8 mouse cellular contexts compared by ENCODE assay signal in the genomic region with DNA sequence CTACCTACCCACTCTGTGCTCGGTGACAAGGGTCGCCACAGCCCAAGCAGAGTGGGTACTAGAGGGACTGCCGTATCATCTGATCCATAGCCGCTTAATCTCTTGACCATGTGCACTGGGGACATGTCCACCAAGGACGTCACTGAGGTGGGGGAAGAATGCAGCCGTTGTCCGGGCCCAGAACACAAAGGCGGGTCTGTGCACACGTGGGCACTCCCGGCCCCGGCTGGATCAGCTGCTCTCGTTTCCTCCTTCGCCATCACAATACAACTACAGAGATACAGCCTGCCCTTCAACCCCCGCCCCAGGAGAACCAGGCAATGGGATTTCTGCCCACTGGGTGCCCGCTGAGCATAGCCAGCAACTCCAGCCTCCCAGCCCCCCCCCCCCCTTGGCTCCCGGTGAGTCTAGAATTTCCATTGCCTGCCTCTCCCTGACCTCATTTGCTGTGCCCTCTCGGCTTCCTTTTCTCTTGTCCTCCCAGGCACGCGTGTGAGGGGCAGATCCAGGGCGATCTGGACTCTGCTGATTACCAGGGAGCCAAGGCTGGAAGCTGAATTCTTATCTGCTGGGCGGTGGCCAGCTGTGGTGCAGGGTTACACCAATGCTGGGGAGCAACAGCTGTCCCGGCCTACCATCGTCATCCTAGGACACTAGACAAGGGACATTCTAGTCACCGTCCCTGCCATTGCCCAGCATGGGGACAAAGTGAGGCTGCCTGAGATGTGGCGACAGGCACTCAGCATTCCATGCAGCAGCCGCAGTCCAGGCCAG. TPM values are rescaled to one million over a fixed set of nuclear protein-coding genes. Genes with fewer than 3 reads are reported as not detected.
DNase-seq lines count a peak whose midpoint lies in the region; ATAC-seq and TF ChIP-seq lines count a peak whose summit lies in the region.

No protein-coding gene starts in this region.

- peak; percentile 84 for ATAC-seq in intestine, embryonic 16.5 days
- ATAC-seq in liver, embryonic 12.5 days, result peak; percentile 98

- no peaks in the 10 kb centered on the region for H3K36me3 ChIP-seq in intestine, embryonic 16.5 days (ENCODE audit: control insufficient read depth, insufficient read depth, low read length)
- no peaks in the 10 kb centered on the region for H3K36me3 ChIP-seq in liver, embryonic 12.5 days
- no peaks in the 10 kb centered on the region for H3K36me3 ChIP-seq in myocyte (ENCODE audit: control insufficient read depth, insufficient read depth)

- no peak for TF ChIP-seq CTCF in bone marrow, adult 2 months (IDR thresholded peaks at IDR 0.05; ENCODE audit: control insufficient read depth, insufficient read depth, low read length)

- peak; percentile 27 to 40 for DNase-seq in cerebellum, postnatal 14 days
- no peak for DNase-seq in cerebellum, adult 11 months
- DNase-seq in gastrocnemius, postnatal 4 days (ENCODE audit: low spot score in 2 of 2), result peak; percentile 39 to 60
- no peak for DNase-seq in thymus, postnatal 4 days

- no peaks in the 10 kb centered on the region for H3K27me3 ChIP-seq in intestine, embryonic 16.5 days (replicated peaks; ENCODE audit: control insufficient read depth, insufficient read depth, low read length)
- H3K27me3 ChIP-seq in liver, embryonic 12.5 days (replicated peaks), result no peaks in the 10 kb centered on the region
- no peaks in the 10 kb centered on the region for H3K27me3 ChIP-seq in myocyte (ENCODE audit: control insufficient read depth, insufficient read depth, insufficient read length)

- peak overlapping the region; percentile 51 for H3K4me3 ChIP-seq in bone marrow, adult 2 months (replicated peaks; ENCODE audit: control insufficient read depth, low read depth, low read length)
- no peak overlapping the region for H3K4me3 ChIP-seq in intestine, embryonic 16.5 days (ENCODE audit: low read length)
- peak overlapping the region; percentile 61 for H3K4me3 ChIP-seq in liver, embryonic 12.5 days
- H3K4me3 ChIP-seq in myocyte, result no peak overlapping the region

- no peaks in the 10 kb centered on the region for H3K9me3 ChIP-seq in intestine, embryonic 16.5 days (ENCODE audit: control insufficient read depth, low read length)
- no peaks in the 10 kb centered on the region for H3K9me3 ChIP-seq in liver, embryonic 12.5 days (replicated peaks)

- peak; percentile 24; the same call in 1 of the 2 replicates for TF ChIP-seq POLR2A in bone marrow, adult 2 months (IDR thresholded peaks at IDR 0.05; ENCODE audit: borderline replicate concordance, control insufficient read depth, low read depth, low read length)
- TF ChIP-seq POLR2A in myocyte (IDR thresholded peaks at IDR 0.05; ENCODE audit: insufficient read length, low read depth), result peak; percentile 47

- 0 out of 2 replicates have a peak overlapping the region, but pooled peaks have one; percentile 17 for H3K4me2 ChIP-seq in intestine, embryonic 16.5 days (ENCODE audit: low read depth, low read length)
- peak overlapping the region; percentile 80 for H3K4me2 ChIP-seq in liver, embryonic 12.5 days
- H3K4me2 ChIP-seq in myocyte (ENCODE audit: low read depth), result peak overlapping the region; percentile 60

- no peaks in the 10 kb centered on the region for H3K79me2 ChIP-seq in myocyte (ENCODE audit: control insufficient read depth, insufficient read depth)

- no peak overlapping the region for H3ac ChIP-seq in myocyte (ENCODE audit: control insufficient read depth, insufficient read length)

- peak overlapping the region; percentile 78 for H3K27ac ChIP-seq in bone marrow, adult 2 months (ENCODE audit: control insufficient read depth, insufficient read depth, low read depth, low read length, poor library complexity)
- no peak overlapping the region for H3K27ac ChIP-seq in intestine, embryonic 16.5 days (ENCODE audit: low read length)
- peak overlapping the region; percentile 99 for H3K27ac ChIP-seq in liver, embryonic 12.5 days

- WGBS in bone marrow, adult 2 months, result 64% methylated on average over 26 of the region's 26 CpGs
- WGBS in intestine, embryonic 16.5 days, result 51% methylated on average over 26 of the region's 26 CpGs
- 29% methylated on average over 24 of the region's 26 CpGs for WGBS in liver, embryonic 12.5 days (ENCODE audit: insufficient replicate concordance)

- H3K9ac ChIP-seq in intestine, embryonic 16.5 days (ENCODE audit: low read depth, low read length), result peak overlapping the region; percentile 36; the same call in 1 of the 2 replicates
- peak overlapping the region; percentile 78 for H3K9ac ChIP-seq in liver, embryonic 12.5 days

- H3K4me1 ChIP-seq in bone marrow, adult 2 months (ENCODE audit: control insufficient read depth, insufficient read depth, low read length), result peaks cover 2% of the 10 kb centered on the region
- H3K4me1 ChIP-seq in intestine, embryonic 16.5 days (ENCODE audit: control insufficient read depth, insufficient read depth, low read length), result peaks cover 21% of the 10 kb centered on the region
- H3K4me1 ChIP-seq in liver, embryonic 12.5 days, result peaks cover 66% of the 10 kb centered on the region

TF ChIP-seq in myocyte, 11 proteins besides CTCF, POLR2A, EP300 and RAD21:
- TF ChIP-seq MYOG (IDR thresholded peaks at IDR 0.05; ENCODE audit: control insufficient read depth in 1 of 3, insufficient read depth in 1 of 3, insufficient read length in 2 of 3, low read depth in 2 of 3), result peak; percentile 79 to 96 (median 90)
- TF ChIP-seq MYOD1 (IDR thresholded peaks at IDR 0.05; ENCODE audit: control insufficient read depth in 1 of 3, insufficient read length in 2 of 3, low read depth in 2 of 3), result peak in 2 of 3 experiments; percentile 83 to 94
- no peak for TF ChIP-seq CEBPB (IDR thresholded peaks at IDR 0.05; ENCODE audit: insufficient read depth, poor library complexity, severe bottlenecking)
- TF ChIP-seq TCF12 (IDR thresholded peaks at IDR 0.05; ENCODE audit: insufficient read depth, poor library complexity, severe bottlenecking), result no peak
- TF ChIP-seq SRF (IDR thresholded peaks at IDR 0.05; ENCODE audit: control insufficient read depth, insufficient read length, low read depth), result no peak
- TF ChIP-seq TCF3 (IDR thresholded peaks at IDR 0.05; ENCODE audit: insufficient read length, low read depth), result peak; percentile 40

RNA-seq across cellular contexts. Expression of gene Atp1a1, which starts 52.8 kb away (rescaled TPM):
- 57.8 and 73.9 TPM in 2 replicates for polyA plus RNA-seq in bone marrow, adult 2 months (2011; ENCODE audit: insufficient read depth, insufficient read length, low replicate concordance, missing spikeins)
- total RNA-seq in gastrocnemius, postnatal 4 days (2021), result 100 to 1,000 TPM; 112 to 117 TPM
- 262 and 319 TPM in 2 replicates for polyA plus RNA-seq in intestine, embryonic 16.5 days (2015; fragmentation: Nextera tagmentation; extraction: Ambion mirVana)
- polyA plus RNA-seq in liver, embryonic 12.5 days (2016; fragmentation: Nextera tagmentation; extraction: Ambion mirVana), result 54.1 and 55.2 TPM in 2 replicates
- polyA plus RNA-seq in myocyte (2012; fragmentation: generic; extraction: Trizol), result 389 TPM

Comparison
In these comparisons a context has a peak if more than half of its experiments do, and no peak if none do; other contexts are left out.
1. DNase-seq: peak in cerebellum, postnatal 14 days (2 of 2) and gastrocnemius, postnatal 4 days (2 of 2); none in cerebellum, adult 11 months (single experiment) and thymus, postnatal 4 days (single experiment).
2. H3K4me3 ChIP-seq: peak in bone marrow, adult 2 months (single experiment) and liver, embryonic 12.5 days (single experiment); none in intestine, embryonic 16.5 days (single experiment) and myocyte (single experiment).
3. H3K4me2 ChIP-seq: peak in every context shown above with its lines; median percentile 80 in liver, embryonic 12.5 days; 60 in myocyte; 17 in intestine, embryonic 16.5 days.